Mouse (Mus musculus) CH12F3 (cell line): ENCODE measurements around the gene Ptpn14.

Experiments used
- in situ Hi-C: fragments of 300-500 bp; cut with MboI; formaldehyde crosslinking; loops from 2 replicates; pipeline ENCODE4 v1.14.3; 2020; ENCODE audit warnings: low sequenced_read_pairs

Gene Ptpn14

DNA sequence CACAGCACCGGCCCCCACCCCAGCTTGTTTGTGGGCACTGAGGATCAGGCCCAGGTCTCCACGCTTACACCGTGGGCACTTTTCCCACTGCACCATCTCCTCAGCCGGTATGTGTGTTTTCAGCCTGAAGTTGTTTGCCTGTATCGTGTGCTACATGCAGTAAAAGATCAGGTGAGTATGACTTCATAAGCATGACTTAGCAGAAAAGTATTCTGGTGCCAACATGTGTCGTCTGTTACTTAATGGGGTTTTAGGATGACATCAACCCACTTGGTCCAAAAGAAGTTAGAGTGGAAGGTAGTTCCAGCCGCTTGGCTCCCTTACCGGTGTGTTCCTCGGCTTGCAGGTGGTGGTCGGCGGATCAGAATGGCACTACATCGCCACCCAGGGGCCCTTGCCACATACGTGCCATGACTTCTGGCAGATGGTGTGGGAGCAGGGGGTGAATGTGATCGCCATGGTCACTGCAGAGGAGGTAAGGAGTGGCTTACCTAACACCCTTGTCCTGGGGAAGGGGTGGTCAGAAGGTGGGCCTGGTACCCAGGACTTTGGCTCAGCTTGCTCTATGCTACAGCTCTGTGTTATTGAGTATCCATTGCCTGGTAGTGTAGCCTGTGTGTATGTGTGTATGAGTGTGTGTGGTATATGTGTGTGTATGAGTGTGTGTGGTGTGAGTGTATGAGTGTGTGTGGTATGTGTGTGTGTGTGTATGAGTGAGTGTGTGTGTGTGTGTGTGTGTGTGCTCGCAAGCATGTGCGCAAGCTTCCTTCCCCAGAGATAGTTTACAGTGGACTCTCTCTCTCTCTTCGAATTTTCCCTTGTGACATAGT lies 132.3 kb downstream of the Ptpn14 start:
- in situ Hi-C loops: no loop called here

DNA sequence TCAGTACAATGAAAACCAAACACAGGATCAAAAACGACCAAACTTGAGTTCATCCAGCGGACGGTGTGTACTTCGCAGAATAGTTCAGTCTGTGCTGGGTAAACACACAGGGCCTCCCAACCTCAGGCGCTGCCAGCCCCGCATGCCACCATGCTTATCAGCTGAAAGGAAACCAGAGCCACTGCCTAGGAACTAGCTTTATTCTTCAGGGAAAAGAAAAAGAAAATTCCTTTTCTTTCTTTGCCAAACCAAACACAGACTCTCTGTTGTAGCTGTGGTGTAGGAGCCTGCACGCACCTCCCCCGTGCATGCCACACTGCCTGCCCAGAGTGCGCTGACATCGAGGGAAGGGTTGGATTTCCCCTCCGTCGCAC lies 132.9 kb downstream of the Ptpn14 start:
- in situ Hi-C loops: no loop called here

DNA sequence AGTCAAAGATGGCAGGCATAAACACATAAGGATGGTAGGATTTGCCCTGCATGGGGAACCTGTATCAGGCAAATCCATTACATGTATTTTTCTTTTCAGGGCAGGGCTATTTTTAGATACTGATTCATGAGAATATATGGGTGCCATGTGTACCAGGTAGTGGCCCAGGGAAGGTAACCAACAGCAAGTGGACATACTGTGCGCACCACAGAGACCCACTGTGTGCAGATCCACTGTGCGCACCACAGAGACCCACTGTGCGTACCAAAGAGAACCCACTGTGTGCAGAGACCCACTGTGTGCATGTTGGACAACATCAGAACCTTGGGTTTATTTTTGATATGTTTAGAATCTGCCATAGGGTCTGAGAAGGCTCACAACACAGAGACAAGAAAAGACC lies 135.7 kb downstream of the Ptpn14 start:
- in situ Hi-C loops: no loop called here

DNA sequence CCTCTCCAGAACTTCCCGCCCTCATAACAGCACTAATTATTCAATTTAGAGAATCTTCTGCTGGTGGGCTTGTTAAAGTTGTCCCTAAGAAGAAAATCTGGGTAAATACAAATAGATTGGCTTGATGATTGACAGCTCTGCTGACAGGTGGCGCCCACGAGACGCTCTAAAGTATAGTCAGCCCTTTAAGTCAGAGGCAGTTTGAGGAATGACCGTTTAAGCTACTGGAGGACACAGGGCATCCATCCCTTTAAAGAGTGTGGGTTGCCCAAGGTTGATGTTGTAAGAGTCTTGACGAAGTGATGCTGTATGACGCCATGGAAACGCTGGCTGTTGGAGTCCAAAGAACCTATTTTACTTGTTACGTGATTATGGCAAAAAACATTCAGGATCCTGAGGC lies 136.2 kb downstream of the Ptpn14 start:
- in situ Hi-C loops: no loop called here

DNA sequence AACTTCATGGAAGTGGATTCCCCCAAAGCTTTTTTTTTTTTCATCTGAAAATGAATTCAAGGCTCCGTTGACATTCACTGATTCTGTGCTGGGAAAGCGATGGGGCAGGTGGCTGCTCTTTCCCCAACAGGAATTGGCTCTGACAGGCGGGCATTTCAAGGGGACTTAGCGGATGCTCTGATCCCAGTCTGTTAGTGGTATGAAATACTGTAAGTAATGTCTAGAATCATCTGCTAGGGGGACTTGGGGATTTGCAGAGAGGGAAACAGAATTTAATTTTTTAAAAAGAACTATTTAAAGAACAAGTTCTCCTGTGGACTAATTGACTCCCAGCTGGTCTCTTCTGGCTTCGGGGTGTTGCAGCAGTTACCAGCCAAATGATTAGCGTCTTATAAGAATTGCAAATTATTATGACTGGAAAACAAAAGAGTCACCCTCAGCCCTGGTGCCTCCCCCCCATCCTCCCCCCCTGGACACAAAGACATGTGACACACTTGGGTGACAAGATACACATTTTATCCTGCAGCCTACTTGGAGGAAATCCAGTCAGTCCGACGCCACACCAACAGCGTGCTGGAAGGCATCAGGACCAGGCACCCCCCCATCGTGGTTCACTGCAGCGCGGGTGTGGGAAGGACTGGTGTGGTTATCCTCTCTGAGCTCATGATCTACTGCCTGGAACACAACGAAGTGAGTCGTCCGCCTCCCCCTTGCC lies 136.9 kb downstream of the Ptpn14 start:
- in situ Hi-C loops: no loop called here

DNA sequence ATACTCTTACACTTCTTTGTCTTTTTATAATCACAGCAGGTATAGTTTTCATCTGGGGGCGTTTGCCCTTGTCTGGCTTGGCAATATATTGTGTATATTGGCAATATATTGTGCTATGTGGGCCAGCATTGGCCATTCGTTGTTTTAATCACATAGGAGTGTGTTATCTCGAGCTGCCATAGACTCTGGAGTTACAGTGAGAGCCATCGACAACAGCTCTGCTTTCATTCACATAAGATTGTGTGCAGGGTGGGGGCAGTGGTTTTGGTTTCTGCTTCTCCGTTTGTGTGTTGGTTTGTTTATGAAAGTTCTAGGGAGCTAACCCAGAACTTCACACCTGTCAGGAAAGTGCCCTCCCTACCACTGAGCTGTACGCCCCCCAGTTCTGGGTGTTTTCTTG lies 138.6 kb downstream of the Ptpn14 start:
- in situ Hi-C loops: no loop called here

DNA sequence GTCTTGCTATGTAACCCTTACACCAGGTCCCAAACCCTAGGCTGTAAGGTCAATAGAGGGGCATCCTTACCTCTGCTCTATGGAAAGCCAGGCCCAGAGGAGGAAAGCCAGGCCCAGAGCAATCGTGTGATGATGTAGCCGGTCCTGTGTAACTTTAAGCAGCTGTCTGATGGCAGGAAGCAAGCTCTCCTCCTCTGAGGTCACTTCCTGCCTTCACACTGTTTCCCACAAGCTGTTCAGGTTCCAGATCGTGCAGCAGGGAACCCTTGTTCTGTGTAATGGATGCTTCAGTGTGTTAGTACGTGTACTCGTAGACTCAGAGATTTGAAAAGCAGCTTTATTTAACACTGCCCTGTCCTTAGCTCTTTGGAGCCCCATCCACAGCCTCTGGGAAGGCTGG lies 139.0 kb downstream of the Ptpn14 start:
- in situ Hi-C loops: no loop called here

DNA sequence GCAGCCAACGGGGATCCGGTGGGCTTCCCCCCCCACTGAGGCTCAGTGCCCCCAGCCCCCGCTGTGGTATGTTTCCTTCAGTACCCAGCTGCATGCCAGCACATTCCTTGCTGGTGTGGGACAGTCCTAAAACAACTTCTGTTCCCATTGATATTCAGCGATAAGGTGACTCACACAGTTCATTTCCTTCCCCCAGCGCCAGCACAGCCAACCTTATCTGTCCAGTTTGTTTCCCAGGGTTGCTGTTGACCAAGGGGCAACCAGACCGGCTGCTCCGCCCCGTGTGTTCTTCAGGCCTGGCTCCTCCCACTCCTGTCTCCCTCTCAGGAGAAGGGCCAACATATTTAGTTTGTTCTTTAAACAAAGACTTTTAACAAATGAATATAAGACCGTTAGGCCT lies 139.4 kb downstream of the Ptpn14 start:
- in situ Hi-C loops: no loop called here

DNA sequence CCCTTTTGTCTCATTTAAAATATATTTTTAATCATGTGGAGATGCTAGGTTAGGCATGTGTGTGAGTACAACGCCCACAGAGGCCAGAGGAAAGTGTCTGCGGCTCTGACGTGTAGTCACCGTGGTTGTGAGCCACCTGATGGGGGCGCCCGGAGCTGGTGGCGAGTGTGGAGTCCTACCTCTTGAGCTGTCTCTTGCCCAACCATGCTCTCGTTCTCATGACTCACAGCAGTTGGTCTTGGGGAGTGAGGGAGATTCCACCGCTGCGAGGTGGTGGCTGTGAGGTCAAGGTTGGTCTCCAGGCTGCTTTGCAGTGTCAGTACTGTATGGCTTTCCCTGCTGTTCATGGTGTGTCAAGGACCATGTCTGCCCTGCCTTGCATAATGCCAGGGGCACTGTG lies 140.0 kb downstream of the Ptpn14 start:
- in situ Hi-C loops: no loop called here

DNA sequence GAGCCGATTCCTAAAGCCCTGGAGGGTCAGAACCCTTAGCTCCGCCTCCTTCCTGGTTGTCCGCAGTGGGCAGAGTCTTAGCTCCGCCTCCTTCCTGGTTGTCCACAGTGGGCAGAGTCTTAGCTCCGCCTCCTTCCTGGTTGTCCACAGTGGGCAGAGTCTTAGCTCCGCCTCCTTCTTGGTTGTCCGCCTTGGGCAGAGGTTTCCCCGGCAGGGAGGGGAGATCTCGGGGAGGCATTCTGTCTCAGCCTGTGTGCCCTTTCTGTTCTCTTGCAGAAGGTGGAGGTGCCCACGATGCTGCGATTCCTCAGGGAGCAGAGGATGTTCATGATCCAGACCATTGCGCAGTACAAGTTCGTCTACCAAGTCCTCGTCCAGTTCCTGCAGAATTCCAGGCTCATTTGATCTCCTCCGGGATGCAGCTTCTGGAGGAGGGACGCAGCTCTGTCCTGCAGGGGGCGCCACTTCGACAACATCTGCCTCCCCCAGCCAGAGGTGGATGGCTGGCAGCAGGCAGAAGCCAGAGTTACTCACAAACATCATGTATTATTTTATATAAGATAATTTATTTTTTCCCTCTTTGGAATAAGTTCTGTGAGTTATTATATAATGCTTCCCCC lies 141.7 kb downstream of the Ptpn14 start:
- in situ Hi-C loops: loop anchor here (10.0 kb wide), 2 partner anchors 105 to 175 kb away; no protein-coding TSS in a partner anchor

DNA sequence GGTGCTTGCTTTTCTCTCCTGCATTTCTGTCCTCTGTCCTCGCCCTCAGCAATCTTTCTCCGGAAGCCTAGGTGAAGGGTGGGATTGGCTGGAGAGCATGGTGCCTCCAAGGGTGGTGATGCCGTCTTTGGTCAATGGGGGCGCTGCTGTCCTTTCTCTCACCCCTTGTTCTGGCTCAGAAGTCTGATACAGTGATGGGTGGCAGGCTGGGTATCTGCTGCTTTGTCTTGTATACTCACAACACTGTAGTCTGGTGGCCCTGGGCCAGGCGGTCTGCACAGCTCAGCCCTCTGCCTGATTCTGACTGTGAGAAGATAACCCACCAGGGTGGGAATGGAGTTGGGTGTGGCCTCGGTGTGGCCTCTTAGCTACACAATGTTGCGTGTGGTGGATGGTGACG lies 142.5 kb downstream of the Ptpn14 start:
- in situ Hi-C loops: loop anchor here (10.0 kb wide), 2 partner anchors 104 to 176 kb away; no protein-coding TSS in a partner anchor

DNA sequence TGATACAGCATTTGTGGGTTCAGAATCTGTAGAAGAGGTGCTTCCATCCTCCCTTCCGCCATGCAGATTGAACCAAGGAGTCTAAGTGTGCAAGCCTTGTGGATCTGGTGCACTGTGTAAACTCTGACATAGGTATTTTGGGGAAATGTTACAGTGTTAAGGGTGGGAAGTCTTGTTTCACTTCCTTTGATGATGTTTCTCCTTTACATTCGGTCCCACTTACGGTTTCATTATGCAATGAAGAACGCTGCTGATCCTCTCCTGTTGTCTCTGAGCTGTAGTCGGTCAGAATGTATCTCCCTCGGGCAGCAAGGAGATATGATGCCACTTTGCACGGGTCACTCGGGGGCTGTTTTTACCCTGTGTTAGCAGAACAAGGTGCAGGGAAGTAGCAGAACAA lies 143.6 kb downstream of the Ptpn14 start:
- in situ Hi-C loops: loop anchor here (10.0 kb wide), 2 partner anchors 103 to 177 kb away; no protein-coding TSS in a partner anchor

DNA sequence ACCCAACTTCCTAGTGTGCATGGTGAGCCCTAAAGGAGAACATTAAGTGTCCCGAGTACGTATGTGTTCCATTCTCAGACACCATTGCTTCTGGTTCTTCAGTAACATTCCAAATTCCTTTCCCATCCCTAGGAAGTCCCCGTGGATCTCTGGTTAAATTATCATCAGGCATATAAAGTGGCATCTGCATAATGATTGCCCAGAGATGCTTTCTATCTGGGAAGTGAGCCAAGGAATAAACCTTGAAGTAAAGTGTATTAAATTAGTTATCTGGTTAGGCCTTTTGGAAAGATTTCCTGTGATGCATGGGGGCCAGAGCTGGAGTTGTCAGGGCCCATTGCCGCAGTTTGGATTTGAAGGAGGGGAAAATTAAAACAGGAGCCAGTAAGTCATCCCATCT lies 144.0 kb downstream of the Ptpn14 start:
- in situ Hi-C loops: loop anchor here (10.0 kb wide), 2 partner anchors 103 to 177 kb away; no protein-coding TSS in a partner anchor

DNA sequence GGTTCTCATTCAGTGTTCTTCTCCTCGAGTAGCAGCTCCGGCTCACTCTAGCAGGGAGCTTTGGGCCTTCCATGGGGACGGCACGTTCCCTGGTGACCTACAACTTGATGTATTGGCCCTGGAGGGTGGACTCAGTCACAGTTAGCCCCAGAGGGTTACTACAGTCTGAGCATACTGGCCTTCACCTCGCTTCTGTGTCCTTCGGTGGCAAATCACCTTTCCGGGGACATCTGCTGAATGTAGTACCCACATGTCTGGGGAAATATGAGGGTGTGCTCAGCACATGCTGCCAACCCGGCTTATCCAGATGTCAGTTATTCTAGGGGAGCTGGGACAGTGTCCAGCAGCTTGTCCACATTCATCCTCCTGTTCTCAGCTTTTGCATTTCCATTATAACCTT lies 145.5 kb downstream of the Ptpn14 start:
- in situ Hi-C loops: loop anchor here (10.0 kb wide), 2 partner anchors 101 to 179 kb away; no protein-coding TSS in a partner anchor

DNA sequence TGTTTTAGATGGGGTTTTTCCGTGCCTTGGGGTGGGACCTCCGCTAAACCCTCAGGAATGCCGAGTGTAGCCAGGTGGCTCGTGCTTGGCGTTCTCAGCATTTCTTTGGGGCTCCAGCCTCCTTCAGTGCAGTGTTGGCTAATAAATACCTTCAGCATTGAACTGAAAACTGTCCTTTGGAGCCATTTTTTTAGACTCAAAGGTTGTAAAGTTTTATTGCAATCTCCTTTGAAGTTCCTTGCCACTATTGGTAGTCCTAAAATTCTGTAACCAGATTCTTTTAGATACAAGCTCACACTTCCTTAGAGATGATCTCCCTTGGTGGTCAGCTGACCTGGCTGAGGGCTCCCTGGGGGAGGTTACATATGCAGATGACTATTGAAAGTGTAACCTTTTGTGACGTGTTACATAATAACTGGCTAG lies 147.4 kb downstream of the Ptpn14 start:
- in situ Hi-C loops: loop anchor here (10.0 kb wide), 2 partner anchors 99 to 181 kb away; no protein-coding TSS in a partner anchor

DNA sequence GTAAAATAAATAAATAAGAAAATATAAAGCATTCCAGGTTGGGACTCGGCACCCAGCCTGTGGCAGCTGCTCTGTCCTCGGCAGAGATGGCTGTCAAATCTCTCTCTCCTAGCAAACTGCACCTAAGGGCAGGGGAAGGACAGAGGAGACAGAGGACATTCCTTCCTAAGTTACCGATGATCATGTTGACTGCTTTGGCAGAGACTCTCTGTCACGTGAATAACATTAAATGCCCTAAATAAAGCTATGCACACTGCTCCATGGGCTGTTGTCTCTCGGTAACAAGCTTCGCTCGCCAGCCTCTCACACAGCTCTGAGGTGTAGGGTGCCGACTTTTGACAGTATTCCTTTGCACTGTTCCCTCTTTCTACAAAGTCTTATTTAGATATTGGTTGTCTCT lies 148.1 kb downstream of the Ptpn14 start:
- in situ Hi-C loops: loop anchor here (10.0 kb wide), 2 partner anchors 99 to 181 kb away; no protein-coding TSS in a partner anchor

DNA sequence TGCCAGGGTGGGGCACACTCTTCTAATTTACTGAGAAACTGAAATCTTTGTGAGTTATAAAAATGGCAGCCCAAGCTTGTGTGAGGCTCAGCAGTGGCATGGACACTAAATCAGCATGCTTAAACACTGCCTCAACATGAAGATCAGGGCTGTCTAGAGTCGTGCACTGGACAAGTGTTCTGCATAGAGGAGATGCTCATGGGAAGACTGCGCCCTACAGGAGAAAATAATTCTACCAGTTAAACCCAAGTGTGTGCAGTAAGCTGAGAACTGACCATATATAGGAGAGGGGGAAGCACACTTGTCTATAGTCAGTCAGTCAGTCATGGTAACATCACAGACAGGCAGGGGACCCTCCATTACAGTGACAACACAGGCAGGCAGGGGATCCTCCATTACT lies 151.1 kb downstream of the Ptpn14 start:
- in situ Hi-C loops: loop anchor here (10.0 kb wide), 2 partner anchors 96 to 184 kb away; no protein-coding TSS in a partner anchor

DNA sequence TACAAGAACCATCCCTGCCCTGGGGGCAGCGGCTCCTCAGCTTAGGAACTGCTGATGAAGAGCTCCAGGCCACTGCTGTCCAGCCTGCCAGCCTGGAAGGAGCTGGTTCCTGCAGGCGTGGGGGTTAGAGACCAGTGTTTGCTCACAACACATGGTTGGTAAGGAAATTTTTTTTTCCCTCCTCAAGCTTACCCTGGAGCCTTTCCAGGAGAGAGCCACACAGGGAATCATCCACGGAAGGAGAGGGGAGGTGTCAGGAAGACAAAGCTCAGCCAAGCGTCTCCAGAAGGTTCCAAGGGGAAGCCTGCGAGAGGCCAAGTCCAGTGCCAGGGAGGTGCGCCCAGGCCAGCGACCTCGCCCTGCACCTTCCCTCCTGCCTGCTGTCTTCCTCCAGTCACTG lies 151.9 kb downstream of the Ptpn14 start:
- in situ Hi-C loops: loop anchor here (10.0 kb wide), 2 partner anchors 95 to 185 kb away; no protein-coding TSS in a partner anchor

DNA sequence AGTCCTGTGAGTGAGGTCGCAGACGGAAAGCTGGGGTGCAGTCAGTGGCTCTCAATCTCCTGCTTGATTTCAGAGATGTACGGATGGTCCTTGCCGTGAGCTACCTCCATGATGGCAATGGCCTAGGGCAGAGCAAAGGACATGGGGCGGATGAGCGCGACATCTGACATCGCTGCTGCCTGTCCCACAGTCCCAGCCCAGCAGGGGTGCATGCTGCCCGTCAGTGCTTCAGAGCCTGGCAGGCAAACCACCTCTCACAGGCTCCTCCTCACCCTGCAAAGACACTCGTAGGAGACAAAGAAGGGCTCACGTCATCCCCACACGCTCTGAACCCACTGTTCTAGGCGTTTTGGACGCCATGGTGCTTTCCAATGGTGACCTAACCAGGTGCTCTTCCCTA lies 152.7 kb downstream of the Ptpn14 start:
- in situ Hi-C loops: no loop called here

DNA sequence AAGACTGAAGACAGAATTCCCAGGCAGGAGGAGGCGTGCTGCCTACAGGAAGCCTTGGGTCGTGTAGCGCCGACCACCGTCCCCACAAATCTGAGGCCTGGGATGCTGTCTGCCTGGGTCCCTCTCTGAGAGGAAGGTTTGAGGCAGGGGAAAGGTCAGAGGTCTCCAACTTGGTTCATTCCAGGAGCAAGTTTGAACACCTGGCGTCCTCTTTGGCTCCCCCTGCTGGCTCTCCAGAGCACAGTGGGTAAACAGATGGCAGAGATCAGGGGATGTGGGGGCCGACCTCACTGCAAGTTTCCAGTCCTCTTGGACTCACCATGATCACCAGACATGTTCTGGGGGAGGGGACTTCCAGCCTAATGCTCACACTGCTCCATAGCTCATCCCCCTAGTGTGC lies 154.8 kb downstream of the Ptpn14 start:
- in situ Hi-C loops: no loop called here

DNA sequence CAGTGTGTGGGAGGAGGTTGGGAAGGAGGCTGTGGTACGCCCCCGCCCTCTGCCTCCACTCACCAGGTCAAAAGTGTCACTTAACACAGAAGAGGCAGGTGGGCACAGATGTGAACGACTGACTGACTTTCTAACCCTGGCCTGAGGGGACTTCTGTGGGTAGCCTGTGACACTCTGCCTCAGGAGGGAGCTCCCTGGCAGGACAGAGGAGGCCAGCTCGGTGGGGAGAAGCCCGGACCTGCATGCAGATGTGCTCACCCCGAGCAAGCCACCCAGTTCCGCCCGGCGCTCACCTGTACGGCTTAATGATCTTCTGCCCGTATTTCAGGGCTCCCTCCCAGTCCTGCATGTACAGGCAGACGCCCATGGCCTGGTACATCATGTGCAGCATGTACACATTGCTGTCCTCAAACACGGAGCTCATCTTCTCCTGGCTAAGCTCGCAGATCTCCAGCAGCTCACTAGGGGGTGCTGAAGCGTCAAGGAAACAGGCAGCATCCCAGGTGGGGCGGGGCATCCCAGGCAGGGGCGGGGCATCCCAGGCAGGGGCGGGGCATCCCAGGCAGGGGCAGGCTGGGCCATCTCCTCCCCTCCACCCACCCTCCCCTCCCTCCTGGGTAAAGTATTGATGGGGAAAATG lies 155.6 kb downstream of the Ptpn14 start:
- in situ Hi-C loops: no loop called here
